ENCODE assay signal across 12 mouse cellular contexts in the genomic region with DNA sequence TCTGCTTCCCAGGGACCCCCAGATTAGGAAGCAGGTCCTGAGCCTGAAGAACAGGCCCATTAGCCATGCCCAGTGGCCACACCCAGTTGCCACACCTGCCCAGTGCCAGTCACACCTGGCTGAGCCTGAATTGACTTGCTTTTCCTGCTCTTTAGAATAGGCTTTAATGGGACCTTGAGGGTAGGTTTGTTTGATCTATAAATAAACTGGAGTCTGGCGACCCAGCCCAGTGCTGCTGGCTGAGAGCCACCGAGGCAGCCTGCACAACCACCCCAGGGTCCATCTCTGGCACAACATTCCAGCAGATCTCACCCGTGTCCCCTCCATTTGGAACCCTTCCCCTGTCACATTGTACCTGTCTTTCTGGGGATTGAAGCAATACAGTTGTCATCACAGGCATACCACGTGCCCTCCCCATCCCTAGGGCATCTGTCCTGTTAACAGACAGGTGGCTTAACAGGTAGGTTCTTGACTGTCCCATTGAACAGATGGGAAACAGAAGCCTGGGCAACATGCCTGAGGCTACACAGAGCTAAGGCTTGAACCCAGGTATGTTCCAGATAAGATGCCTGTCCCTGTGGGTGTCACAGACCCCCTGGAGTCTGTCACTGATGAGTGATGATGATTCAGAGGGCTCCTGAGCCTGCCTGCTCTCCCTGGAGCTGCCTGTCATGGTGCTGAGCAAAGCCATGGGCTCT.
DNase-seq lines count a peak whose midpoint lies in the region; ATAC-seq lines count a peak whose summit lies in the region.
"Had no signal": no experiment of that assay in that cellular context is flagged by ENCODE, and none has a peak within 500 bp of the region (broad histone marks: within the 10 kb centered on the region; RNA-seq: fewer than 3 reads in every experiment).

No protein-coding gene starts in this region.

- H3K27ac ChIP-seq in kidney, embryonic 14.5 days (ENCODE audit: low read depth, low read length) = no peak overlapping the region
- H3K27ac ChIP-seq in lung, embryonic 16.5 days (ENCODE audit: low read length) = peak overlapping the region; percentile 47
- H3K27ac ChIP-seq: embryonic facial prominence, embryonic 13.5 days; hindbrain, embryonic 15.5 days; neural tube, embryonic 15.5 days had no signal

- H3K27me3 ChIP-seq in kidney, embryonic 14.5 days (ENCODE audit: control insufficient read depth, insufficient read depth, low read length) = peaks cover 6% of the 10 kb centered on the region
- no peaks in the 10 kb centered on the region for H3K27me3 ChIP-seq in lung, embryonic 16.5 days (ENCODE audit: control insufficient read depth, insufficient read depth, low read depth, low read length)
- H3K27me3 ChIP-seq: hindbrain, embryonic 15.5 days; neural tube, embryonic 15.5 days had no signal

- no peaks in the 10 kb centered on the region for H3K9me3 ChIP-seq in kidney, embryonic 14.5 days (ENCODE audit: control insufficient read depth, low read length)
- no peaks in the 10 kb centered on the region for H3K9me3 ChIP-seq in lung, embryonic 16.5 days (ENCODE audit: control insufficient read depth, low read length)
- H3K9me3 ChIP-seq: embryonic facial prominence, embryonic 13.5 days; forebrain, embryonic 10.5 days; hindbrain, embryonic 15.5 days; neural tube, embryonic 15.5 days had no signal

- H3K4me2 ChIP-seq in kidney, embryonic 14.5 days (replicated peaks; ENCODE audit: low read depth, low read length) = no peak overlapping the region
- no peak overlapping the region for H3K4me2 ChIP-seq in lung, embryonic 16.5 days (ENCODE audit: low read depth, low read length)
- H3K4me2 ChIP-seq: embryonic facial prominence, embryonic 13.5 days; hindbrain, embryonic 15.5 days; neural tube, embryonic 15.5 days had no signal

- 50% methylated on average over 4 of the region's 4 CpGs for WGBS in kidney, embryonic 14.5 days
- 23% methylated on average over 4 of the region's 4 CpGs for WGBS in lung, embryonic 16.5 days

- peak; percentile 66 for DNase-seq in kidney, adult 11 months
- DNase-seq in lung, postnatal 25 days (ENCODE audit: low spot score) = no peak
- DNase-seq in kidney, postnatal 36 days = peak; percentile 49 to 52
- no peak for DNase-seq in adrenal gland, adult 2 months
- DNase-seq in frontal cortex, postnatal 25 days (ENCODE audit: low spot score in 2 of 2) = no peak
- DNase-seq: cerebellum, adult 11 months had no signal

- no peak overlapping the region for H3K9ac ChIP-seq in kidney, embryonic 14.5 days (ENCODE audit: low read depth, low read length)
- H3K9ac ChIP-seq in lung, embryonic 16.5 days (ENCODE audit: low read length) = no peak overlapping the region
- H3K9ac ChIP-seq: embryonic facial prominence, embryonic 13.5 days; hindbrain, embryonic 15.5 days; neural tube, embryonic 15.5 days had no signal

- no peaks in the 10 kb centered on the region for H3K36me3 ChIP-seq in kidney, embryonic 14.5 days (ENCODE audit: control insufficient read depth, insufficient read depth, low read length)
- H3K36me3 ChIP-seq in lung, embryonic 16.5 days (ENCODE audit: control insufficient read depth, insufficient read depth, low read length) = no peaks in the 10 kb centered on the region
- H3K36me3 ChIP-seq: embryonic facial prominence, embryonic 13.5 days; forebrain, embryonic 10.5 days; hindbrain, embryonic 15.5 days; neural tube, embryonic 15.5 days had no signal

- no peak for ATAC-seq in kidney, embryonic 14.5 days (ENCODE audit: low FRiP score, low TSS enrichment)
- peak; percentile 74 for ATAC-seq in lung, embryonic 16.5 days (ENCODE audit: low read depth)

- no peak overlapping the region for H3K4me3 ChIP-seq in kidney, embryonic 14.5 days (ENCODE audit: low read length)
- H3K4me3 ChIP-seq in lung, embryonic 16.5 days (ENCODE audit: low read length) = no peak overlapping the region
- H3K4me3 ChIP-seq: embryonic facial prominence, embryonic 13.5 days; forebrain, embryonic 10.5 days; hindbrain, embryonic 15.5 days; neural tube, embryonic 15.5 days had no signal

- peaks cover 59% of the 10 kb centered on the region for H3K4me1 ChIP-seq in kidney, embryonic 14.5 days (ENCODE audit: control insufficient read depth, insufficient read depth, low read length)
- H3K4me1 ChIP-seq in lung, embryonic 16.5 days (replicated peaks; ENCODE audit: control insufficient read depth, insufficient read depth, low read length) = peaks cover 25% of the 10 kb centered on the region

Comparison
In these comparisons a context has a peak if more than half of its experiments do, and no peak if none do; other contexts are left out.
1. DNase-seq: peak in kidney, adult 11 months (single experiment) and kidney, postnatal 36 days (2 of 2); none in lung, postnatal 25 days (single experiment), adrenal gland, adult 2 months (single experiment) and frontal cortex, postnatal 25 days (0 of 2).